Mouse (Mus musculus) megakaryocyte, embryonic 14.5 days (primary cell): ENCODE data around the gene S1pr5. TPM values are rescaled to one million over a fixed set of nuclear protein-coding genes. Genes with fewer than 3 reads are reported as not detected.
"Not testable (repeated sequence)": the region's sequence is repeated elsewhere in the genome, so short reads cannot be mapped to it uniquely, and the experiment has no call there.

Source experiments
- H3K27me3 ChIP-seq: replicated peaks from 2 replicates; pipeline ENCODE3; 2012; ENCODE audit warnings: inconsistent platforms
- H3K36me3 ChIP-seq: replicated peaks from 2 replicates; pipeline ENCODE3; 2012; ENCODE audit warnings: low read length, inconsistent platforms, mixed read lengths
- H3K4me1 ChIP-seq: 2 replicates; pipeline ENCODE4 v1.6.1; 2012; ENCODE audit warnings: inconsistent platforms
- H3K4me3 ChIP-seq: replicated peaks from 2 replicates; pipeline ENCODE3; 2012; ENCODE audit warnings: moderate library complexity, mild to moderate bottlenecking, inconsistent platforms
- H3K9me3 ChIP-seq: 2 replicates; pipeline ENCODE4 v1.6.1; 2012; ENCODE audit warnings: inconsistent platforms
- FLI1 ChIP-seq: IDR thresholded peaks from 2 replicates; pipeline ENCODE4 v1.6.1; 2012; ENCODE audit warnings: low read length, inconsistent platforms, mixed read lengths
- GATA1 ChIP-seq: IDR thresholded peaks from 3 replicates; pipeline ENCODE4 v1.6.1; 2012; ENCODE audit warnings: mixed read lengths, low read length, inconsistent platforms, borderline replicate concordance
- polyA plus RNA-seq: library from polyadenylated mRNA; stranded (reverse); fragments of >175 nt; gene quantifications from 2 replicates; pipeline ENCODE4 v1.2.3, GENCODE M21; 2012; ENCODE audit warnings: low replicate concordance; ENCODE audit not compliant: insufficient read depth

S1pr5 gene
- polyA plus RNA-seq, 1 experiment = not detected

DNA sequence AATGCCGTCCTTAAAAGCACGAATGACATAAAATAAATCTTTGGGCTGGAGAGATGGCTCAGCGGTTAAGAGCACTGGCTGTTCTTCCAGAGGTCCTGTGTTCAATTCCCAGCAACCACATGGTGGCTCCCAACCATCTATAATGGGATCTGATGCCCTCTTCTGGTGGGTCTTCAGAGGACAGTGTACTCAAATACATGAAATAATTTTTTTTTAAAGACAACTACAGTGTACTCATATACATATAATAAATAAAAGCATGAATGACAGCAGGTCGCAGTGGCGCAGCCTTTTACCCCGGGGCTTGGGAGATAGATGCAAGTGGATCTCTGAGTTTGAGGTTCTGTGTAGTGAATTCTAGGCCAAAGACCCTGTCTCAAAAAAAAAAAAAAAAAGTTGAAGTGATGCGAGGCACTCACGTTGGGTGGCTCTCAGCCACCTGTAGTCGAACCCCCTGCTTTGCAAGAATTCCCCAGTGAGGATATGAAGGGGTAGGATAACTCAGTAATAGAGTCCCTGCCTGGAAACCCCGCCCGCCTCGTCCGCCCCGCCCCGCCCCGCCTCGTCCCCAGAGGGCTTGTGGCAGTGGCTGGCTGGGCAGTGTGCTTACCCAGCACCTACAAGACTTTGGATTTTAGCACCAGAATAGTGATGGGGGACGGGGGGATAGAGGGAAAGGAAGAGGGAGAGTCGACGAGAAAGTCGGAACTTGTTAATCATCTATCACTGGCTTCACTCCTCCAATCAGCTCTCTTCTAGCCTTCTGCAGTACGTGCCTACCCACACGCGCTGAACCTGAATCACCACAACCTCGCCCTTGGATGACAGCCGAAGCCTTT lies 23.4 kb downstream of the S1pr5 start:
- Histone ChIP-seq H3K4me3 (peak overlapping the region; percentile 93), H3K4me1 (peaks cover 48% of the 10 kb centered on the region)
- no peak for TF ChIP-seq GATA1

DNA sequence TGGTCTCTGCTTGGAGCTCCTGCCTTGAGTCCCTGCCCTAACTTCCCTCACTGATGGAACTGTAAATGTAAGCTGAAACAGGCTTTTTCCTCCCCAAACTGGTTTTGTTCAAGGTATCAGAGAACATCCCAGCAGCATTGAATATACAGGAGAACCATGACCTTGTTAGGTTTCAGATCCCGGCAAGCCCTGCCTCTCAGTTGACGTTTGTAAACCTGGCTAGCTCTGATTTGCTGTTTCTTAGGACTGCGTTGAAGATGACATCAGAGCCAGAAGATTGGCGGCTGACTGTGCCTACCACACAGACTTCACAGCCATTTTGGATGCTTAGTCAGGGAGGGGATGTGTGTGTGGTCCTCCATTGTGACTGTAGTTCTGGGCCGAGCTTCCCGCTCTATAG lies 24.3 kb downstream of the S1pr5 start:
- no peaks in the 10 kb centered on the region for H3K27me3 ChIP-seq
- peaks cover 26% of the 10 kb centered on the region for H3K36me3 ChIP-seq
- peaks cover 6% of the 10 kb centered on the region; the same call in 1 of the 2 replicates for H3K9me3 ChIP-seq
- peaks cover 46% of the 10 kb centered on the region for H3K4me1 ChIP-seq
- TF ChIP-seq GATA1 = no peak
- no peak for TF ChIP-seq FLI1
- no peak overlapping the region for H3K4me3 ChIP-seq

More for the DNA sequence above, 23.4 kb downstream of the S1pr5 start:
- Histone ChIP-seq H3K9me3 (peaks cover 6% of the 10 kb centered on the region; the same call in 1 of the 2 replicates), H3K36me3 (peaks cover 35% of the 10 kb centered on the region), H3K27me3 (no peaks in the 10 kb centered on the region)

DNA sequence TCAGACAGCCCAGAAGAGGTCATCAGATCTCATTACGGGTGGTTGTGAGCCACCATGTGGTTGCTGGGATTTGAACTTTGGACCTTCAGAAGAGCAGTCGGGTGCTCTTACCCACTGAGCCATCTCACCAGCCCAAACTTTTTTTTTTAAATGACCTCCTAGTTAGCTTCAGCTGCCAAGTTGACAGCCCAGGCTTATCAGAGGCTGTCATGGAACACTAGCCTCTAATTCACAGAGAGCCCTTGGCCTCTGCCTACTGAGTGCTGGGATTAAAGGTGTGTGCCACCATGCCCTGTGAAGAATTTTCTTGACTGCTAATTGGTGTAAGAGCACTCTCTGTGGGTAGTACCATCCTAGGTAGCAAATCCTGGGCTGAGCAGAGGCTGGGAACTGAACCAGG lies 24.8 kb downstream of the S1pr5 start:
- Histone ChIP-seq H3K4me1 (peaks cover 46% of the 10 kb centered on the region), H3K36me3 (peaks cover 21% of the 10 kb centered on the region)
- not testable (repeated sequence) for H3K4me3 ChIP-seq

DNA sequence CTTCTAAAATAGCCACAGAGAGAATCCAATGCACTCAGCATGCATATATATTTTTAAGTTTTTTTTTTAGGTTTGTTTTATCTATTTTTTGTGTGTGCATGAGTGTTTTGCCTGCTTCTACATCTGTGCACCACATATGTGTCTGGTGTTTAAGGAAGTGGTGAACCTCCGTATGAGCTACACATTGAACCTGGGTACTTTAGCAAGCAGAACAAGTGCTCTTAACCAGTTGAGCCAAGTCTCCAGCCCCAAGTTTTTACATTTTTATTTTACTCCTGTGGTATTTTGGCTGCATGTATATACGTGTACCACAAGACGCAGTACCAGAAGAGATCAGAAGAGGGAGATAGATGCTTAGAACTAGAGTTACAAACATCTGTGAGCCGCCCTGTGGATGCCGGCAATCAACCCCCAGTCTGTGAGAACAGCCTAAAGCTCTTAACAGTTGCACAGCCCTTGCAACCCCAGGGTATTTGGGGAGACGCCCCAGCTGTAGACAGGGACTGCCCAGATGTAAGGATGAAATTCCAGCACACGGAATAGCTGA lies 26.8 kb downstream of the S1pr5 start:
- Histone ChIP-seq H3K4me1 (peaks cover 37% of the 10 kb centered on the region), H3K36me3 (peaks cover 5% of the 10 kb centered on the region), H3K9me3 (peaks cover 6% of the 10 kb centered on the region; the same call in 1 of the 2 replicates), H3K27me3 (peaks cover 2% of the 10 kb centered on the region), H3K4me3 (peak overlapping the region; percentile 92)
- TF ChIP-seq GATA1 (no peak), FLI1 (no peak)

More for the DNA sequence above, 24.8 kb downstream of the S1pr5 start:
- not testable (repeated sequence) for H3K9me3 ChIP-seq, H3K27me3 ChIP-seq

DNA sequence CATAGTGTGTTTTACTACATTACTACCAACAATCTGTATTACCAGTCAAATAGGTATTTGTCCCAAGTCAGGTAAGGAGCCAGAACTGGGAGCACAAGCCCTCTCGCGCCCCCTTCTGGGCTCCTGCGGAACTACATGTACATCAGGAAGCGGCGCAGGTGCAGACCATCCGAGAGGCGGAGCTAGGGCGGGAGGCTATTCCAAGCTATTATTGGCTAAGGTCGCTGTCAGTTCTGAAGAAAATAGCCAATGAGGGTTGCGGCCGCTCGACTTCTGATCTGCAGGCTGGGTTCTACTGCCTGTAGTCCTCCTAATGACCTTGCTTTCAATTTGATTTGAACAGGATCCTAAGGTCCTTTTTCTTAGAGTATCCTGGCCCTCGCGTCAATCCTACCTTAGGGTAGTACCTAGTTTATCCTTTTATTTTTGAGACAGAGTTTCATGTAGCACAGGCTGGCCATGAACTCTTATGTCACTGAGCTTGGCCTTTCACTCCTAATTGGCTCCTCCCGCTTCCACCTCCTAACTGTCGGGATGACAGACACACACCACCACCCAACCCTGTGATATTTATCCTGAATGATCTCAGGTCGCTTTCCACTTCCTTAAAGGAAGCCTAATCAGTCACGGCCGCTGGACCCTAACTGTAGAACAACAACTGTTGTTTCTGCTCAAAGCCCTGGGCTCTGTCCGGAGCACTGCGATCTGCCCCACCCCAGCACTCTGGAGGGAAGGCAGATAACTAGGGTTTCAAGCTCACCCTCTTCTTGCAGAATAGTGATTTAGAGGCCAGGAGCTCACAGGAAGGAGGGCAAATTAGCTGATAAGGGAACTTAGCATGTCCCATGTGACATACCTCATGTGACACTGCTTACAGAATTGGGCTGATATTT lies 27.5 kb downstream of the S1pr5 start:
- Histone ChIP-seq H3K9me3 (peaks cover 6% of the 10 kb centered on the region; the same call in 1 of the 2 replicates), H3K4me3 (peak overlapping the region; percentile 92), H3K27me3 (peaks cover 6% of the 10 kb centered on the region), H3K4me1 (peaks cover 36% of the 10 kb centered on the region), H3K36me3 (peaks cover 5% of the 10 kb centered on the region)
- TF ChIP-seq GATA1 = no peak
- TF ChIP-seq FLI1 = no peak

DNA sequence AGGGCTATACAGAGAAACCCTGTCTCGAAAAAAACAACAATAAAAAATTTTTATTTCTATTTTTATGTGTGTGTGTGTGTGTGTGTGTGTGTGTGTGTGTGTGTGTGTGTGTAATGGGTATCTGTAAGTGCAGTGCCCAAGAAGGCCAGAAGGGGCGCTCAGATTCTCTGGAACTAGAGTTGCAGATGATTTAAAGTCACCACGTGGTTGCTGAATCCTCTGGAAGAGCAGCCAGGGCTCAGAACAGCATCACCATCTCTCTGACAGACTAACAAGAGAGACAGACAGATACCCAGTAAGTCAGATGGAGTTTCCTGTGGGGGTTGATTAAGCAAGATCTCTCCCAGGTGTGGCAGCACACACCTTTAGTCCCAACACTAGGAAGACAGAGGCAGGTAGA lies 28.4 kb downstream of the S1pr5 start:
- no peak for TF ChIP-seq GATA1
- H3K4me1 ChIP-seq = peaks cover 36% of the 10 kb centered on the region
- no peak overlapping the region for H3K4me3 ChIP-seq
- H3K36me3 ChIP-seq = peaks cover 5% of the 10 kb centered on the region
- H3K27me3 ChIP-seq = peaks cover 6% of the 10 kb centered on the region
- peaks cover 6% of the 10 kb centered on the region; the same call in 1 of the 2 replicates for H3K9me3 ChIP-seq

DNA sequence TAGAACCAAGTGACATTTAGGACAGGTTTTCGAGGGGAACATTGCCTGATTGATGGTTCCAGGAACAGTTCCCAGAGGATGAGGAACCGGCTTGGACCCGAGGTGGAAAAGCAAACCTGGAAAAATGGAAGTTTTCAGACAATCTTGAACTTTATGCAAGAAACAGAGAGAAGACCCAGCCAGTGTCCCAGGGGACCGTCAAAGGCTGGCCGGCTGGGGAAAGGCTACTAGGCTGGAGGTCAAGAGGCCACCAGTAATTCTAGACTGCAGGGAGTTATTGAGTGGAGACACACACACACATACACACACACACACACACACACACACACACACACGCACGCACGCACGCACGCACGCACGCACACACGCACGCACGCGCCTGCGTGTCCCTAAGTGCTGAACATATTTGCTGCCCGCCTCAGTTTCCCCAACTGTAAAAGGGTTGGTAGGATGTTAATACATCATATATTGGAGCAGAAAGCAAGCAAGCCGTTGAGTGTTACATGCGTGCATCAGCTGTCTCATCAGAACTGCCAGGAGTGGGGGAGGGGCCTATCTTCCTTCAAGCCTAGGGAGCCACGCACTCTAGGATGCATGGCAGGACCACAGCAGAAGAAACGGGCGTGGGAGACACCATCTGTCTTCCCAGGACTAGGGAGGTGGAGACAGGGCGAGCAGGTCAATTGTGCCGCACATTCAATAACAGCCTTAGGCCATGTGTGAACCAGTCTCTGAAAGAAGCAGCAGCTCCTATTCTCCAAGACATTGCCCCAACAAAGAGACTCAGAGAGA lies 32.0 kb downstream of the S1pr5 start:
- TF ChIP-seq GATA1 = no peak
- TF ChIP-seq FLI1 = no peak
- Histone ChIP-seq H3K27me3 (peaks cover 6% of the 10 kb centered on the region), H3K36me3 (peaks cover 18% of the 10 kb centered on the region), H3K4me3 (no peak overlapping the region), H3K9me3 (no peaks in the 10 kb centered on the region), H3K4me1 (peaks cover 30% of the 10 kb centered on the region)

DNA sequence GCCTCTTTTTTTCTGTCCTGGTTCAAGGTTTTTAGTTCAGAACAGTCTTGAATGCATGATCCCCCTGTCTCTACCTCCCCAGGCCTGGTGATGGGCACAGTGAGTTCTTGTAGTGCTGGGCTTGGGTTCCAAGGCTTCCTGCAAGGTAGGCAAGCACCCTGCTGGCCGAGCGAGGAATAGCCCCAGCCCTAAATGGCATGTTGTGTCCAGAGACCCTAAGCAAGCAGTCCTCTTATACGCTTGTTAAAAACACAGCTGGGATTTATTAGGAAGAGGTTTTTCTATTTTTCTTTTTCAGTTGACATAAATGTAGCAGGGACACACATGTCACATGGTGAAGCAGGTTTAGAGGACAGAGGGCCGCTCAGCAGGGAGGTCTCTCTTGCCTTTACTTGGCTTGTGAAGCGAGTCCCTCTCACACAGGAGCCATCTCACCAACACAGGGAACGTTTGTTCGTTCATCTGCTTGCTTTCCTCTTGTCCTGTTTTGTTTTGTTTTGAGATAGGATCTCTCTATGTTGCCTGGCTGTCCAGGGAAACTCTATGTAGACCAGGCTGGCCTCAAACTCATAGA lies 34.5 kb downstream of the S1pr5 start:
- Histone ChIP-seq H3K36me3 (peaks cover 37% of the 10 kb centered on the region), H3K27me3 (peaks cover 6% of the 10 kb centered on the region), H3K4me1 (peaks cover 22% of the 10 kb centered on the region), H3K9me3 (no peaks in the 10 kb centered on the region), H3K4me3 (no peak overlapping the region)
- TF ChIP-seq FLI1 (no peak), GATA1 (no peak)

DNA sequence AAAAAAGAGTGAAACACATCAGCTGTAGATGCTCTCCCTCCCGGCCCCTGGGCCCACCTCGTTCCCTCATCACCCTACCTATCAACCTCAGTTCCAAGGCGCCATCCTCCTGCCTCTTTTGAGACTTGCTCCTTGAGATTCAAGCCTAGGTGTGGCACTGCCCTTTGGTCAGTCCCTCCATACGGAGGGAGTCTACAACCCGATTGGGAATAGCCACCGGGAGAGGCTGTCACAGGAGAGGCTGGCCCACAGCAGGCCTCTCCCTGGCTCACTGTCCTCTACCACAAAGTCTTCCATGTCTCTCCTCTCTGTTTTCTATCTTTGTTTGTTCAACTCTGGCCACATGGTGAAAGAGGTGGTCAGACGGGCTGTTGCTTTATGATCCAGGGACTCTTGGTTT lies 36.6 kb downstream of the S1pr5 start:
- no peak for TF ChIP-seq FLI1
- no peak for TF ChIP-seq GATA1
- Histone ChIP-seq H3K4me3 (no peak overlapping the region), H3K27me3 (peaks cover 5% of the 10 kb centered on the region), H3K4me1 (peaks cover 20% of the 10 kb centered on the region), H3K36me3 (peaks cover 57% of the 10 kb centered on the region), H3K9me3 (no peaks in the 10 kb centered on the region)
